Mouse (Mus musculus): ENCODE data around the gene Ppard. TPM values are rescaled to one million over a fixed set of nuclear protein-coding genes. Genes with fewer than 3 reads are reported as not detected.

Gene Ppard
- total RNA-seq, 2 experiments from 2014 or later, result 27.1 to 28.9 TPM

GRCm38 (mm10) chr17:28254804-28255203, 22.3 kb downstream of the Ppard start:
- DNase-seq (ENCODE audit: low spot score in 2 of 2), result no peak

GRCm38 (mm10) chr17:28255651-28256050, 23.2 kb downstream of the Ppard start:
- DNase-seq (ENCODE audit: low spot score in 2 of 2), result no peak

GRCm38 (mm10) chr17:28256651-28257328, 24.3 kb downstream of the Ppard start:
- DNase-seq (ENCODE audit: low spot score in 2 of 2), result no peak

- DNase-seq (ENCODE audit: low spot score in 2 of 2), result no peak
These were observed 25.8 kb downstream of the Ppard start for GRCm38 (mm10) chr17:28258325-28258724.

- no peak for DNase-seq (ENCODE audit: low spot score in 2 of 2)
These were observed 27.5 kb downstream of the Ppard start for GRCm38 (mm10) chr17:28259890-28260542.

- no peak for DNase-seq (ENCODE audit: low spot score in 2 of 2)
These were observed 28.0 kb downstream of the Ppard start for GRCm38 (mm10) chr17:28260543-28260909.

- DNase-seq (ENCODE audit: low spot score in 2 of 2), result no peak
These were observed 29.3 kb downstream of the Ppard start for GRCm38 (mm10) chr17:28261795-28262194.

- DNase-seq (ENCODE audit: low spot score in 2 of 2), result no peak
These were observed 30.8 kb downstream of the Ppard start for GRCm38 (mm10) chr17:28263181-28263894.

- DNase-seq (ENCODE audit: low spot score in 2 of 2), result no peak
These were observed 34.8 kb downstream of the Ppard start for GRCm38 (mm10) chr17:28267251-28267650.

GRCm38 (mm10) chr17:28270165-28270564, 37.7 kb downstream of the Ppard start:
- no peak for DNase-seq (ENCODE audit: low spot score in 2 of 2)

- DNase-seq (ENCODE audit: low spot score in 2 of 2), result no peak
These were observed 39.2 kb downstream of the Ppard start for GRCm38 (mm10) chr17:28271537-28272266.

- DNase-seq (ENCODE audit: low spot score in 2 of 2), result no peak
These were observed 39.8 kb downstream of the Ppard start for GRCm38 (mm10) chr17:28272281-28272680.

GRCm38 (mm10) chr17:28272837-28273236, 40.3 kb downstream of the Ppard start:
- DNase-seq (ENCODE audit: low spot score in 2 of 2), result no peak

- DNase-seq (ENCODE audit: low spot score in 2 of 2), result no peak
These were observed 42.2 kb downstream of the Ppard start for GRCm38 (mm10) chr17:28274739-28275138.

- DNase-seq (ENCODE audit: low spot score in 2 of 2), result no peak
These were observed 44.7 kb downstream of the Ppard start for GRCm38 (mm10) chr17:28277226-28277625.

- DNase-seq (ENCODE audit: low spot score in 2 of 2), result no peak
These were observed 45.2 kb downstream of the Ppard start for GRCm38 (mm10) chr17:28277721-28278120.

GRCm38 (mm10) chr17:28278156-28278555, 45.7 kb downstream of the Ppard start:
- DNase-seq (ENCODE audit: low spot score in 2 of 2), result no peak

- DNase-seq (ENCODE audit: low spot score in 2 of 2), result no peak
These were observed 46.7 kb downstream of the Ppard start for GRCm38 (mm10) chr17:28279236-28279635.

GRCm38 (mm10) chr17:28279780-28280422, 47.4 kb downstream of the Ppard start:
- no peak for DNase-seq (ENCODE audit: low spot score in 2 of 2)

GRCm38 (mm10) chr17:28280423-28280800, 47.9 kb downstream of the Ppard start:
- DNase-seq (ENCODE audit: low spot score in 2 of 2), result no peak

- DNase-seq (ENCODE audit: low spot score in 2 of 2), result no peak
These were observed 48.4 kb downstream of the Ppard start for GRCm38 (mm10) chr17:28280831-28281377.
